Mouse (Mus musculus): ENCODE measurements around the gene Gm6096. TPM values are rescaled to one million over a fixed set of nuclear protein-coding genes. Genes with fewer than 3 reads are reported as not detected.
"Not testable (repeated sequence)": the region's sequence is repeated elsewhere in the genome, so short reads cannot be mapped to it uniquely, and the experiment has no call there.

Gm6096 gene
- not detected in 2 replicates for polyA plus RNA-seq (2012; rRNA removed)

DNA sequence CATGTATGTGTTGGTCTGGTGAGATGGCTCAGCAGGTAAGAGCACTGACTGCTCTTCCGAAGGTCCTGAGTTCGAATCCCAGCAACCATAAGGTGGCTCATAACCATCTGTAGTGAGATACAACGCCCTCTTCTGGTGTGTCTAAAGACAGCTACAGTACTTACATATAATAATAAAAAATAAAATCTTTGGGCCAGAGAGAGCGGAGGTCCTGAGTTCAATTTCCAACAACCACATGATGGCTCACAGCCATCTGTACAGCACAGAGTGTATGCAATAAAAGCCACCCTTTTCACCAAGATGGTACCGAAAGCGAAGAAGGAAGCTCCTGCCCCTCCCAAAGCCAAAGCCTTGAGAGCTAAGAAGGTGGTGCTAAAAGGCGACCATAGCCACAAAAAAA is at the start of gene Gm6096:
Gene Gm6096 (plus strand): TSS at position 301 of the 400 bp plus-strand sequence.
- DNase-seq (ENCODE audit: low read depth), result no peak

DNA sequence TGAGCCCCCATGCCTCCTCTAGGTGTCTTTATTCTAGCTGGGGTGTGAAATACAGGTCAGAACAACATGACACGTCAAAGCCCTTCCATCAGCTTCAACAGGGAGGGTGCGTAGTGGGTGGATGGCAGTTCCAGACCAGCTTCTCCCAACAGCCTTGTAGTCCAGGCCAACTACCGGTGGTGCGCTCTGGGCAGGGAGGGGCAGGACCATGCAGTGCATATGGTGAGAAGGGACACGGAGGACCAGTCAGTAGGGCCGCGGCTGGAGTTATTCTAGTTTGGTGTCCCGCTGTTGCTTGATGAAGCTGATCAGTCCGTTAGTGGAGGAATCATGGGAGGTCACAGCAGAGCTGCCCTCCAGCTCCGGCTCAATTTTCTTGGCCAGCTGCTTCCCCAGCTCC is 48.7 kb upstream of the Gm6096 start:
- DNase-seq (ENCODE audit: low read depth), result not testable (repeated sequence)

More for the DNA sequence above, at the start of gene Gm6096:
- TF ChIP-seq CTCF (IDR thresholded peaks at IDR 0.05; ENCODE audit: borderline replicate concordance, extremely low read depth, insufficient read depth, insufficient read length) (no peak), POLR2A (IDR thresholded peaks at IDR 0.05; ENCODE audit: borderline replicate concordance, extremely low read depth, insufficient read depth, insufficient read length, poor library complexity, severe bottlenecking) (no peak)

DNA sequence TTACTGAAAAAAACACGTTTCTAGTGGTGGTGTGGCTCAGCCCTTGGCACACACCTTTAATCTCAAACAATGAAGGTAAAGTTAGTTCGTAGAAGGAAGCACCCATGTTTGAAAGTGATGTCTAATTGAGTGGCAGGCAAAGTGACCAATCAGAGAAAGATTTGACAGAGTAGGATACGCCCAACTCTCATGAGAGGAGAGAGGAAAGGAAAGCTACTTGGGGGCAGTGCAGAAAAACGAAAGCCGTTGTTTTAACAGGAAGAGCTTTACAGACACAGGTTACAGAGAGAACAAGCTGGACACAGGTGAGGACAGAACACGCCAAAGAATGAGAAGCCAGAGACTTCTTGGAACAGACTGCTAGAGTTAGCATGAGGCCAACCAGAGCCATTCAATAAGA is 44.5 kb upstream of the Gm6096 start:
- TF ChIP-seq POLR2A (IDR thresholded peaks at IDR 0.05; ENCODE audit: borderline replicate concordance, extremely low read depth, insufficient read depth, insufficient read length, poor library complexity, severe bottlenecking), result no peak
- no peak for TF ChIP-seq CTCF (IDR thresholded peaks at IDR 0.05; ENCODE audit: borderline replicate concordance, extremely low read depth, insufficient read depth, insufficient read length)
- no peak for DNase-seq (ENCODE audit: low read depth)

DNA sequence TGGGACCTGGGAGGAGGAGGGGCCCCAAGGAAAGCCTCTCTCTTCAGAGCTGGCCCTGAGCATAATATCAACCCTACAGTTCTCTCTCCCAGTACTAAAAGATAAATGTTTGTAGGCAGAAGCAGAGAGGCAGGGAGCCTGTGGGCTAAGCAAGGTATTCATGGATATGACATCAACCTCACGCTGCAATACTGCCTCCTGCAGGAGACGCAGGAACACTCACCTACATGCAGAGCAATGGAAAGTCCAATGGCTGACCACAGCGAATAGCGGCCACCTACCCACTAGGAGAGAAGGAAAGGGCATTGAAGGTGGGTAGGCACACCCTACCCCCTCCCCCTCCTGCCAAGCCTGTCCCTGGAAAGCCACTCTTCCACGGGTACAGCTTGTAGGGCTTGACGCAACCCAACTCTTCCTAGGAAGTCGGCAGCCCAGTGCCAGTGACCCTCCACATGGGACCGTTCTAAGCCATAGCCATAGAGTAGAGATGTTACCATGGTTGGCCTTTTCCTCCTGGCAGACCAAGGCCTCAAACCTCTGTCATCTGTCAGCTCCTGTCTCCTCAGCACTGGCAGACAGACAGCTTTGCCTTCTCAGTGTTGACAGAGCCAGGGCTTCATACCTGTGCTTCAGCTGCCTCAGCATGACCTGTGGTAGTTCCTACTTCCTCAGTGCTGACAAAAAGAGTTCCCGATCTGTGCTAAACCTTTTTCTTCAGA is 42.7 kb upstream of the Gm6096 start:
- DNase-seq (ENCODE audit: low read depth), result no peak
- TF ChIP-seq POLR2A (IDR thresholded peaks at IDR 0.05; ENCODE audit: borderline replicate concordance, extremely low read depth, insufficient read depth, insufficient read length, poor library complexity, severe bottlenecking), result no peak
- TF ChIP-seq CTCF (IDR thresholded peaks at IDR 0.05; ENCODE audit: borderline replicate concordance, extremely low read depth, insufficient read depth, insufficient read length), result peak; percentile 9; the same call in 1 of the 2 replicates

DNA sequence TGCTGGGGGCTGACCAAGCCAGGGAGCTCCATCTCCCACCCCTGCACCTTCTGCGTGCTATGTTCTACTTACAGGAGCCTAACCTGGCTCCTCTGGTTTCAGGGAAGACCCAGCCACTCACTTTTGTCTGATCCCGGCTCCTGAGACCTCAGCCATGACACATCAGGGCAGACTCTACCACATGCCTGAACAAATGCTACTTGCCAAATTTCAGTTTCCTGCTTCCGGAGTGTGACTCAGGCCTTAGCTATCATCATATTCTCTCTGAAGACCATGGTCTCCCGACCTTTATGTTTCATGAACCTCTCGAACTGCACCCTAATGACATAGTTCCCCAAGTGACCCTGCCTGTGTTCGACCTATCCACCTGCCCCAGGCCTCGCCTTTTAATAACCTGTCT is 37.6 kb upstream of the Gm6096 start:
- TF ChIP-seq CTCF (IDR thresholded peaks at IDR 0.05; ENCODE audit: borderline replicate concordance, extremely low read depth, insufficient read depth, insufficient read length), result no peak
- no peak for TF ChIP-seq POLR2A (IDR thresholded peaks at IDR 0.05; ENCODE audit: borderline replicate concordance, extremely low read depth, insufficient read depth, insufficient read length, poor library complexity, severe bottlenecking)
- DNase-seq (ENCODE audit: low read depth), result no peak

DNA sequence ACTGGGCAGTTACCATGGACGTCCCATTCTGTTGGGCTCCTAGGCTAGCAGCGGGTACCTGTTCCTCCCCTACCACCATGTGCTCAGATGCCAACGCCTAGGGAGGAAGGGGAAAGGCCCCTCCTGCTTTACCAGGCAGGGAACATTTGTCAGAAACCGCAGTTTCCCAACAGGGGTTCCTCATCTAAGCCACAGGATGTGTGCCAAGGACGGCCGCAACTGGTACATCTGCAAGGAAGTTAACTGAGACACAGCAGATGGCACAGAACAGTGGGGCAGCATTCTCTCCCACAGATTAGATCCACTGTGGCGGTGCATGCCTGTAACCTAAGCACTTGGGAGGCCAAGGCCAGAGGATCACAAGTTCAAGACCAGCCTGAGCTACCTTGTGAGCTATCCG is 36.2 kb upstream of the Gm6096 start:
- TF ChIP-seq POLR2A (IDR thresholded peaks at IDR 0.05; ENCODE audit: borderline replicate concordance, extremely low read depth, insufficient read depth, insufficient read length, poor library complexity, severe bottlenecking), result no peak
- TF ChIP-seq CTCF (IDR thresholded peaks at IDR 0.05; ENCODE audit: borderline replicate concordance, extremely low read depth, insufficient read depth, insufficient read length), result no peak
- no peak for DNase-seq (ENCODE audit: low read depth)

DNA sequence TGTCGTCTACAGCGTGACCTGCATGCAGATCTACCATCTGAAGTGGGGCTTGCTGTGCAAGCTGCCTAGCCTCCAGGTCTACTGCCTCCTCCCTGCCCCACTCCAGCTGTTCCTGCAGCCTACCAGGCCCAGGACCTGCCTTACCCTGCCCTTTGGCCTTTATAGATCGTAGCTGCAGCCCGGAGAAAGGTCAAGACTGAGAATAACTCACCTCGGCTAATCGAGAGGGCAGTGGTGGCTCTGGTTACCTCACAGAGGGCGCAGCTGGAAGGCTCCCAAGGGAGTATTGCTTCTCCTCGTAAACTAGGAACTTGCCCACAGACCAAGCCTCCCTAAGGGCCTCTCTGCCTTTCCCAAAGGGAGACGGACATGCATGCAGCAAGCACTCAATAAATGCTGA is 35.4 kb upstream of the Gm6096 start:
- TF ChIP-seq CTCF (IDR thresholded peaks at IDR 0.05; ENCODE audit: borderline replicate concordance, extremely low read depth, insufficient read depth, insufficient read length) (no peak), POLR2A (IDR thresholded peaks at IDR 0.05; ENCODE audit: borderline replicate concordance, extremely low read depth, insufficient read depth, insufficient read length, poor library complexity, severe bottlenecking) (no peak)
- DNase-seq (ENCODE audit: low read depth), result no peak

DNA sequence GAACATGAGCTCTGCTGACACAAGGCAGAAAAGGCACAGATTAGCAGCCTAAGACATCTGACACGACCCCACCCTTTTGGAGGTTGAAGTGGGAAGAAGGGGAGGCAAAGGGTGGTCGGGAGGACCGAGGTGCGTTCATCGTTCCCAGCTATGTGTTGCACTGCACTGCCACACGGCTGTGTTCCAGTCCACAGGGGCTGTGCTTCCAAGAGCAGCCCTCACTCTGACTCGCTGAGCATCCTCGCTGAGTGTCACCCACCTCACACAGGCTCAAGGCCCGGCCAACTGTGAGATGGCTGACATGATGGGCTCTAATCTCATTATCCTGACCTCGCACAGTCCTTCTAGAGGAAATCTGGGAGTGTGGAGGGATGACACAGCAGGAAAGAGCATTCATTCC is 34.4 kb upstream of the Gm6096 start:
- DNase-seq (ENCODE audit: low read depth), result no peak
- TF ChIP-seq CTCF (IDR thresholded peaks at IDR 0.05; ENCODE audit: borderline replicate concordance, extremely low read depth, insufficient read depth, insufficient read length) (no peak), POLR2A (IDR thresholded peaks at IDR 0.05; ENCODE audit: borderline replicate concordance, extremely low read depth, insufficient read depth, insufficient read length, poor library complexity, severe bottlenecking) (no peak)

DNA sequence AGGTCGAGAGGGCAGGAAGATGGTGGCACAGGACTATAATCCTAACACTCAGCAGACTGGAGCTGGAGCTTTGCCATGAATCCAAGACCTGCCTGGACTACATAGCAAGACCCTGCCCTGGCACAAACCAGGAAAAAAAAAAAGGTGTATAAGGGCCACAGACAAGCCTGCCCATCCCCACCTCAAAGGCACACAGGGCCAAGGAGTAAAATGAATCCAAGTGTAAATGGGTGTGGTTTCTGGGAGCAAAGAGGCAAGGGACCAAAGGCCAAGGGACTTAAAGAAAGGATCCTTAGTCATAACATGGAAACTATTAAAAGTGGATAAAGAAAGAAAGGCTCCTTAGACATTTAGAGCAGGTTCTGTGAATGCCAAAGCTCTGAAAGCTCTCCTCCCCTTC is 32.3 kb upstream of the Gm6096 start:
- TF ChIP-seq POLR2A (IDR thresholded peaks at IDR 0.05; ENCODE audit: borderline replicate concordance, extremely low read depth, insufficient read depth, insufficient read length, poor library complexity, severe bottlenecking), result no peak
- no peak for TF ChIP-seq CTCF (IDR thresholded peaks at IDR 0.05; ENCODE audit: borderline replicate concordance, extremely low read depth, insufficient read depth, insufficient read length)
- no peak for DNase-seq (ENCODE audit: low read depth)

DNA sequence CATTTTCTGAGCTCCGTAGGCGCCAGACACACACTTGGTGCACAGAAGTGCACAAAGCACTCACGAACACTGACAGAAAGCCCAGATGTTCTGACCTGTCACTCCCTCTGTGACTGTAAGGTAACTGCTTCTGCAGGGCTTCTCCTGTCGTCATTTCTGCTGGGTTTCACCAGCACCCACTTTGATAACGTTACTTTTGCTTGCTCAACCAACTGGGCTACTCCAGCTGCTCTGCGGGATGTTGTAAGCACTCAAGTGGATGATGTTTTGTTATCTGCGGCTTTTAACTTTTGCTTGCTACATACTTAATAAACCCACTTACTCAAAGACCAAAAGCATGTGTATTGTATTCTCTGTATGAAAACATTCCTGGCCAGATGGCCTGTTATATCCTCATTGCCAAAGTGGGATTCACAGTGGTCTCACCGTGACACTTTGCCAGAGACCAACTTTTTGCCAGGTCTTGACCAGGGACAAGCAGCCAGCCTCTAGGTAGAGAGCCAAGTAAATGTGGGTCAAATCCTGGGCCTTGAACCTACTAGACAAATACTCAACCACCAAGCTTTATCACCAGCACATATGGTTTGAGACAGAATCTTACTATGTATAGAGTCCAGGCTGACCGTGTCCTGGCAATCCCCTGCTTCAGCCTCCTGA is 29.1 kb upstream of the Gm6096 start:
- DNase-seq (ENCODE audit: low read depth), result no peak
- TF ChIP-seq CTCF (IDR thresholded peaks at IDR 0.05; ENCODE audit: borderline replicate concordance, extremely low read depth, insufficient read depth, insufficient read length) (no peak), POLR2A (IDR thresholded peaks at IDR 0.05; ENCODE audit: borderline replicate concordance, extremely low read depth, insufficient read depth, insufficient read length, poor library complexity, severe bottlenecking) (no peak)

DNA sequence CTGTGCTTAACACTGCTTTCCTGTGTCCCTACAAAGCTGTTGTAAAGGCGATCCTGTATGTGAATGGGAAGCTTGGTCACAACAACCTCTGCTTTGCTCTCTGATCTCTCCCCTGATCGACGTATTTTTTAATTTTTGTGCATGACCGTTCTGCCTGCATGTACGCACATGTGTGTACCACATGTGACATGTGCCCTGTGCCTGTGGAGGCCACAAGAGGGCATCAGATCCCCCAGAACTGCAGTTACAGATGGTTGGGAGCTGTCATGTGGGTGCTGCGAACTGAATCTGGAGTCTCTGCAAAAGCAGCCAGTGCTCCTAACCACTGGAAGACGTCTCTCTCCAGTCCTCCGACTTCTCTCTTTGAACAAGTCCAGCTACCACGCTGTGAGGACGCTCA is 28.5 kb upstream of the Gm6096 start:
- DNase-seq (ENCODE audit: low read depth), result no peak
- TF ChIP-seq POLR2A (IDR thresholded peaks at IDR 0.05; ENCODE audit: borderline replicate concordance, extremely low read depth, insufficient read depth, insufficient read length, poor library complexity, severe bottlenecking) (no peak), CTCF (IDR thresholded peaks at IDR 0.05; ENCODE audit: borderline replicate concordance, extremely low read depth, insufficient read depth, insufficient read length) (no peak)

DNA sequence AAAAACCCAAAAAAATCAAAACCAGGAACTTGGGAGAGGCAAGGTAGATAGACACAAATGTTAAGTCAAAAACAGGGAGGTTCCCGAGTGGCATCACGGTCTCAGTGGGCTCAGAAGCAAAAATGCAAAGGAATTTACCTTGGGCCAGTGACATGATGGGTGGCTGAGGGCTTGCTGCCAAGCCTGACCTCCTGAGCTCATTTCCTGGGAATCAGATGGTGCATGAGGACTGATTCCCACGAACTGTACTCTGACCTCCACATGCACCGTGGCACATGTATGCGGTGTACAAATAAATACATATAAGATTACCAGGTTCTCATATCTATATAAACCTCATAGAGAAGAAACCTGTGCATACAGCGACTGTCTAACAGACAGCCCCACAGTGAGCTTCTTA is 26.5 kb upstream of the Gm6096 start:
- DNase-seq (ENCODE audit: low read depth), result no peak
- TF ChIP-seq POLR2A (IDR thresholded peaks at IDR 0.05; ENCODE audit: borderline replicate concordance, extremely low read depth, insufficient read depth, insufficient read length, poor library complexity, severe bottlenecking) (no peak), CTCF (IDR thresholded peaks at IDR 0.05; ENCODE audit: borderline replicate concordance, extremely low read depth, insufficient read depth, insufficient read length) (no peak)

All from brain, embryonic 14.5 days (tissue).